Mouse (Mus musculus): ENCODE results near the gene Aida. TPM values are rescaled to one million over a fixed set of nuclear protein-coding genes. Genes with fewer than 3 reads are reported as not detected.
A peak's percentile ranks its signal among the peaks of the same experiment; 100 is the strongest.
"Not testable (repeated sequence)": the region's sequence is repeated elsewhere in the genome, so short reads cannot be mapped to it uniquely, and the experiment has no call there.

The Aida gene
- polyA plus RNA-seq, 1 experiment from 2014 or later = 47.7 TPM

DNA sequence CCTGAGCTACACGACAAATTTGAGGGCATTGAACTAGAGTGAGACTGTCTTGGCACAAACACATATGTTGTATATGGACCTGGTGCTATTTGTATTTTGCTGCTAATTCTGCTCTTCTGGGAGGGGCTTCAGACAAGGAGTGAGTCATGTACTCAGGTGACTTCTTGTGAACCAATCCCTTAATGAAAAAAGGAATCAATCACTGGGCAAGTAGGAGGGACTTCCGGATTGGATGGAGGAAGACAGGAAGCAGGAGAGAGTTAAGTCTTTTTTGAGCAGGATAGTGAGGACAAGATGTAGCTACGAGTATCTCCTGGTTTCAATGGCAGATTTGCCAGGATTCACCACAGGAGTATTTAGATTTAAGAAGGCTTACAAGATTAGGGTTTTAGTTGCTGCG lies 6.8 kb upstream of the Aida start:
- no peaks in the 10 kb centered on the region for H3K4me1 ChIP-seq
- peaks cover 91% of the 10 kb centered on the region for H3K36me3 ChIP-seq (replicated peaks)
- H3K27ac ChIP-seq = no peak overlapping the region
- no peaks in the 10 kb centered on the region for H3K27me3 ChIP-seq (ENCODE audit: poor library complexity, severe bottlenecking)
- WGBS = 94% methylated on average over 4 of the region's 4 CpGs
- H3K9me3 ChIP-seq = no peaks in the 10 kb centered on the region
- no peak for DNase-seq (ENCODE audit: extremely low spot score, low spot score)
- H3K4me3 ChIP-seq = no peak overlapping the region

GRCm38 (mm10) chr1:183296877-183297383 lies 540 bp downstream of the Aida start, which contains the start of gene Brox:
Brox (minus strand) TSS chr1:183297269.
- Histone ChIP-seq H3K4me1 (peaks cover 4% of the 10 kb centered on the region; the same call in 1 of the 2 replicates), H3K36me3 (replicated peaks) (peaks cover 19% of the 10 kb centered on the region), H3K27me3 (ENCODE audit: poor library complexity, severe bottlenecking) (no peaks in the 10 kb centered on the region), H3K27ac (peak within 1 kb of the TSS; percentile 84), H3K4me3 (peak within 1 kb of the TSS; percentile 57), H3K9me3 (no peaks in the 10 kb centered on the region)
- 0% methylated on average over 39 of the region's 39 CpGs for WGBS
- DNase-seq (ENCODE audit: extremely low spot score, low spot score) = peak; percentile 94

DNA sequence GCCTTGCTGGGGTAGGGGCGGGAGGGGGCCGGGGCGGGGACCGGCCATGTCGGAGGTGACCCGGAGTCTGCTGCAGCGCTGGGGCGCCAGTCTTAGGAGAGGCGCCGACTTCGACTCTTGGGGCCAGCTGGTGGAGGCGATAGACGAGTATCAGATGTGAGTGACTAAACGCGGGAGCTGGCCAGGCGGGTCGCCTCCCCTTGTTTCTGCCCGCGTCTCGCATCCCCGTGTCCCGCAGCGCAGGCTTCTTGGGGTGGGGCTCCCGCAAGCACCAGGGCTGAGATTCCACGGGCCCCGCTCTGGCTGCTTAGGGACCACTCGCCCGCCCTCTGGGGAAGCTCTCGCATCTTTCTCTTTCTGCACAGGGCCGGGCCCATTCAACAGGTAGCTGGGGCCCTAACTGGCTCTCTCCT lies 1.1 kb downstream of the Aida start:
- no peaks in the 10 kb centered on the region for H3K9me3 ChIP-seq
- no peaks in the 10 kb centered on the region for H3K27me3 ChIP-seq (ENCODE audit: poor library complexity, severe bottlenecking)
- H3K27ac ChIP-seq = peak overlapping the region; percentile 84
- H3K4me3 ChIP-seq = peak overlapping the region; percentile 57
- peaks cover 13% of the 10 kb centered on the region for H3K36me3 ChIP-seq (replicated peaks)
- 2% methylated on average over 30 of the region's 30 CpGs for WGBS
- H3K4me1 ChIP-seq = peaks cover 4% of the 10 kb centered on the region; the same call in 1 of the 2 replicates
- peak; percentile 73 for DNase-seq (ENCODE audit: extremely low spot score, low spot score)

DNA sequence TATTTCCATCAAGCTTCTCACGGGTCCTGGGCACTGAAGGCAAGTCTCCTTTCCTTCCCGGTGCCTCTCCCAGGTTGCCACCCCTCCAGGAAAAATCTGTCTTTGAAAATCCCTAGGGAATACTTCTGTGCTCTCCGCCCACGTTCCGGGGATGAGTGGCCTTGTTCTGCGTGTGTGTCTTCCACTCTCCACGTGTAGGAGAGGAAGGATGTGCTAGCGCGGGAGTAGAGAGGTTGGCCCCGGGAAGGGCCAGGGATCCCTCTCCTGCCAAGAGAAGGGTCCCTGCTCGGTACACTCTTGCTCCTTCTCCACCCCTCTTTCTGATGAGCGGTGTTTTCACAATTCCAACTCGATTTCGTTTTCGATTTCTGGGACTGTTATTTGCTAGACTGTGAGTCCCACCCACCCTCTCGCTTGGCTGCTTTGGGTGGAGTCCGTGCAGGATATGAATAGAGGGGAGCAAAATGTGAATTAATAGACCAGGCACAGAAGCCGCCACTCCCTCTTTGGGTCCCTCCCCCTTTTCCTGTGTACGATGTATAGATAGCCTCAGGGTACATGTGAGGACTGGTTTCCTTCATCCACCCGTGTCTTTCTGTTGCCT lies 1.6 kb downstream of the Aida start:
- H3K4me1 ChIP-seq = peaks cover 4% of the 10 kb centered on the region; the same call in 1 of the 2 replicates
- peak overlapping the region; percentile 84 for H3K27ac ChIP-seq
- H3K9me3 ChIP-seq = no peaks in the 10 kb centered on the region
- no peaks in the 10 kb centered on the region for H3K27me3 ChIP-seq (ENCODE audit: poor library complexity, severe bottlenecking)
- DNase-seq (ENCODE audit: extremely low spot score, low spot score) = peak; percentile 46
- peak overlapping the region; percentile 57 for H3K4me3 ChIP-seq
- peaks cover 9% of the 10 kb centered on the region for H3K36me3 ChIP-seq (replicated peaks)
- WGBS = under 1% methylated on average over 20 of the region's 20 CpGs

GRCm38 (mm10) chr1:183299161-183299560 lies 2.8 kb downstream of the Aida start:
- peak; percentile 100 for DNase-seq (ENCODE audit: extremely low spot score, low spot score)
- no peak overlapping the region for H3K4me3 ChIP-seq
- H3K4me1 ChIP-seq = peaks cover 4% of the 10 kb centered on the region; the same call in 1 of the 2 replicates
- no peaks in the 10 kb centered on the region for H3K36me3 ChIP-seq (replicated peaks)
- no peak overlapping the region for H3K27ac ChIP-seq
- no peaks in the 10 kb centered on the region for H3K27me3 ChIP-seq (ENCODE audit: poor library complexity, severe bottlenecking)
- no peaks in the 10 kb centered on the region for H3K9me3 ChIP-seq
- 88% methylated on average over 6 of the region's 6 CpGs for WGBS

GRCm38 (mm10) chr1:183307555-183307954 lies 11.2 kb downstream of the Aida start:
- peaks cover 41% of the 10 kb centered on the region for H3K36me3 ChIP-seq (replicated peaks)
- no peaks in the 10 kb centered on the region for H3K9me3 ChIP-seq
- no peaks in the 10 kb centered on the region for H3K4me1 ChIP-seq
- 86% methylated on average over 3 of the region's 3 CpGs for WGBS
- no peak overlapping the region for H3K4me3 ChIP-seq
- no peak overlapping the region for H3K27ac ChIP-seq
- no peaks in the 10 kb centered on the region for H3K27me3 ChIP-seq (ENCODE audit: poor library complexity, severe bottlenecking)
- DNase-seq (ENCODE audit: extremely low spot score, low spot score) = no peak

- peaks cover 46% of the 10 kb centered on the region for H3K36me3 ChIP-seq (replicated peaks)
Observed at GRCm38 (mm10) chr1:183308476-183308875, 12.1 kb downstream of the Aida start.

GRCm38 (mm10) chr1:183309601-183310000 lies 13.2 kb downstream of the Aida start:
- not testable (repeated sequence) for H3K27me3 ChIP-seq (ENCODE audit: poor library complexity, severe bottlenecking); H3K4me1 ChIP-seq; H3K27ac ChIP-seq; DNase-seq (ENCODE audit: extremely low spot score, low spot score); H3K9me3 ChIP-seq; H3K4me3 ChIP-seq
- whole genome bisulfite sequencing = 79% methylated on average over 2 of the region's 2 CpGs
- H3K36me3 ChIP-seq (replicated peaks) = peaks cover 57% of the 10 kb centered on the region

More at GRCm38 (mm10) chr1:183308476-183308875, 12.1 kb downstream of the Aida start:
- Histone ChIP-seq H3K27me3 (ENCODE audit: poor library complexity, severe bottlenecking) (no peaks in the 10 kb centered on the region), H3K9me3 (no peaks in the 10 kb centered on the region), H3K27ac (no peak overlapping the region), H3K4me3 (no peak overlapping the region), H3K4me1 (no peaks in the 10 kb centered on the region)
- DNase-seq (ENCODE audit: extremely low spot score, low spot score) = no peak
- WGBS = 100% methylated on average over 1 of the region's 1 CpGs

DNA sequence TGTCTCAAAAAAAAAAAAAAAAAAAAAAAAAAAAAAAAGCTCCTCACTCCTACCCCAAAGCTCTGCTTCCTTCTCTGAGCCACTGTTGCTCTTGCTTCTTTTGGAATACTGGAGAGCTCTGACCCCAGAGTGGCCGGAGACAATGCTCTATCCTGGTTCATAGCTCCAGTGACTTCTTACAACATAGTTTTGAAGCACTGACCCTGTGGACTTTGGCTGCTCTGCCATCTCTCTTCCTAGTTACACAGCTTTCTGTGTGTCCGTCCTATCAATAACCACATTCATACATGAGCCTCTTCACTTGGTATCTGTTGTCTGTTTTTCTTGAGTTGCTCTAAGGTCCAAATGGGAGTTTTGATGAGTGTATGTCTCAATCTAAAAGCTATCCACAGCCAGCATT lies 15.7 kb downstream of the Aida start:
- Histone ChIP-seq H3K36me3 (replicated peaks) (peaks cover 82% of the 10 kb centered on the region), H3K9me3 (no peaks in the 10 kb centered on the region), H3K4me3 (no peak overlapping the region), H3K27ac (no peak overlapping the region), H3K4me1 (no peaks in the 10 kb centered on the region), H3K27me3 (ENCODE audit: poor library complexity, severe bottlenecking) (no peaks in the 10 kb centered on the region)
- DNase-seq (ENCODE audit: extremely low spot score, low spot score) = no peak
- WGBS = 91% methylated on average over 2 of the region's 2 CpGs

DNA sequence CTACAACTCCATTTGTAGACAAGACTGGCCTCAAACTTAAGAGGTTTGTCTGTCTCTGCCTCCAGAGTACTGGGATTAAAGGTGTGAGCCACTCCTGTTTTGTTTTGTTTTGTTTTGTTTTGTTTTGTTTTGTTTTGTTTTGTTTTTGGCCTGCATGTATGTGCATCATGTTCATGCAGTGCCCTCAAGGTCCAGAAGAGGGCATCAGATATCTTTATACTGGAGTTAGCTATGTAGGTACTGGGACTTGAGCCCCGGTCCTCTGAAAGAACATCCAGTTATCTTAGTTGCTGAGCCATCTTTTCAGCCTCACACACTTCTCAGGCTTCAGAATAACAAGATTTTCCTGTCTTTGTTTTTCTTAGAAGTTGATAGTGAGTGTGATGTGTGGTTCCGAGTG lies 19.4 kb downstream of the Aida start:
- Histone ChIP-seq H3K27ac (no peak overlapping the region), H3K9me3 (no peaks in the 10 kb centered on the region), H3K27me3 (ENCODE audit: poor library complexity, severe bottlenecking) (no peaks in the 10 kb centered on the region), H3K36me3 (replicated peaks) (peaks cover 84% of the 10 kb centered on the region), H3K4me3 (no peak overlapping the region), H3K4me1 (no peaks in the 10 kb centered on the region)
- 91% methylated on average over 2 of the region's 2 CpGs for WGBS
- DNase-seq (ENCODE audit: extremely low spot score, low spot score) = no peak

GRCm38 (mm10) chr1:183320708-183321107 lies 24.3 kb downstream of the Aida start:
- no peak overlapping the region for H3K27ac ChIP-seq
- DNase-seq (ENCODE audit: extremely low spot score, low spot score) = no peak
- H3K36me3 ChIP-seq (replicated peaks) = peaks cover 94% of the 10 kb centered on the region
- WGBS = 90% methylated on average over 3 of the region's 3 CpGs
- H3K27me3 ChIP-seq (ENCODE audit: poor library complexity, severe bottlenecking) = no peaks in the 10 kb centered on the region
- 0 out of 2 replicates have a peak, but pooled peaks cover 4% of the 10 kb centered on the region for H3K9me3 ChIP-seq
- H3K4me1 ChIP-seq = no peaks in the 10 kb centered on the region
- no peak overlapping the region for H3K4me3 ChIP-seq

DNA sequence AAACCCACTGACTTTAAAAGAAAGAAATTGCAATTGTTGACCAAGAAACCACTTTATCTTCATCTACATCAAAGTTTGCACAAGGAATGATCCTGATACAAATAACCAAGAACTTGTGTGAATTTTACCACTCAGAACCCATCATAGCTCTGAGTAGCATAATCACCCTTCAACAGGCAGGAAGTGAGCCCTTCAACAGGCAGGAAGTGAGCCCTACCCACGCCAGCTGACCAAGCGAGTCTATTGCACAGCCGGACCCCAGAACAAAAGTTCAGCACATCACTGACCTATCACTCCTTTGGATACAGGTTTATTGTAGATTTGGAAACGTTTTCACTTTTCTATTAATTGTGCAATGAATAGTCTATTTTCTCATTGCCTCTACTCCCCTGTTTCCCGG lies 26.1 kb downstream of the Aida start:
- not testable (repeated sequence) for DNase-seq (ENCODE audit: extremely low spot score, low spot score); H3K27ac ChIP-seq; H3K27me3 ChIP-seq (ENCODE audit: poor library complexity, severe bottlenecking); H3K4me3 ChIP-seq; H3K4me1 ChIP-seq; H3K9me3 ChIP-seq
- H3K36me3 ChIP-seq (replicated peaks) = peaks cover 94% of the 10 kb centered on the region
- WGBS = 93% methylated on average over 5 of the region's 5 CpGs

DNA sequence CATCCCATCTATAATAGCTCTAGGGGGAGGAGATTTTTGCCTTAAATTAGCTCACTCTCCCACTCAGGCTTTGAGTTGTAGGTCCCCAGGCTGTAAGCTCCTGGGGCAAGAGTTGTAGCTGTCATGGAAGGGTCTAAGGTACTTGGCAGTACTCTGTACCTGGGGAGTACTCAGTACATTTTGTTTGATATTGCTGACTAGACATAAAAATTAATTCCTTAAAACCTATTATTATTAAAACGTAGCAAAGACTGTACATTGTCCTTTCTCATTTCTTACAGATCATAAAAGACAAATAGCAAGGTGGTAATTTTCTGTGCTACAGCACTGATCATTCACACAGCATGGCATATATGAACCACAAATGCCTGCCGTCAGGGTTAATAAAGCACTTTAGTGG lies 27.5 kb downstream of the Aida start:
- Histone ChIP-seq H3K27ac (no peak overlapping the region), H3K4me1 (no peaks in the 10 kb centered on the region), H3K27me3 (ENCODE audit: poor library complexity, severe bottlenecking) (no peaks in the 10 kb centered on the region), H3K9me3 (0 out of 2 replicates have a peak, but pooled peaks cover 4% of the 10 kb centered on the region), H3K4me3 (no peak overlapping the region), H3K36me3 (replicated peaks) (peaks cover 97% of the 10 kb centered on the region)
- DNase-seq (ENCODE audit: extremely low spot score, low spot score) = no peak
- WGBS = 92% methylated on average over 2 of the region's 2 CpGs
